Mouse (Mus musculus) megakaryocyte, embryonic 14.5 days (primary cell): Measurements from ENCODE around the gene Twf2.

Experiments used
- FLI1 ChIP-seq: IDR thresholded peaks from 2 replicates; pipeline ENCODE4 v1.6.1; 2012; ENCODE audit warnings: low read length, inconsistent platforms, mixed read lengths
- GATA1 ChIP-seq: IDR thresholded peaks from 3 replicates; pipeline ENCODE4 v1.6.1; 2012; ENCODE audit warnings: mixed read lengths, low read length, inconsistent platforms, borderline replicate concordance

GRCm38 (mm10) chr9:106192998-106193397 lies 9.9 kb upstream of the Twf2 start:
- no peak for TF ChIP-seq GATA1
- no peak for TF ChIP-seq FLI1
